Mouse (Mus musculus) kidney, postnatal 0 days (tissue): ENCODE measurements around the gene Ppp1r1c. TPM values are rescaled to one million over a fixed set of nuclear protein-coding genes. Genes with fewer than 3 reads are reported as not detected.

Experiments
- ATAC-seq: fragments of 200-750 bp; cut with Nextera tagmentation; replicated peaks from 2 replicates; pipeline ENCODE4 v1.8.0; 2017; ENCODE audit warnings: low read depth, moderate number of reproducible peaks, moderate TSS enrichment, moderate library complexity; ENCODE audit not compliant: low FRiP score
- DNase-seq: peaks from one replicate; pipeline ENCODE4 v3.0.0-alpha.2; 2016; ENCODE audit warnings: low spot score
- H3K27ac ChIP-seq: fragments of 300-500 bp; sonication (generic); 2 replicates; pipeline ENCODE4 v1.5.1; 2014; ENCODE audit warnings: mild to moderate bottlenecking
- H3K27me3 ChIP-seq: fragments of 300-500 bp; sonication (generic); 2 replicates; pipeline ENCODE4 v1.6.1; 2014; ENCODE audit warnings: low read length, mixed read lengths; ENCODE audit not compliant: insufficient read depth
- H3K36me3 ChIP-seq: fragments of 300-500 bp; sonication (generic); 2 replicates; pipeline ENCODE4 v1.6.1; 2014; ENCODE audit warnings: low read length, mixed read lengths; ENCODE audit not compliant: insufficient read depth
- H3K4me1 ChIP-seq: fragments of 300-500 bp; sonication (generic); replicated peaks from 2 replicates; pipeline ENCODE4 v1.6.1; 2014; ENCODE audit warnings: antibody characterized with exemption, low read length, mixed read lengths; ENCODE audit not compliant: insufficient read depth
- H3K4me2 ChIP-seq: fragments of 300-500 bp; sonication (generic); 2 replicates; pipeline ENCODE4 v1.6.1; 2014; ENCODE audit warnings: mild to moderate bottlenecking, low read length, moderate library complexity, mixed read lengths
- H3K4me3 ChIP-seq: fragments of 300-500 bp; sonication (generic); replicated peaks from 2 replicates; pipeline ENCODE4 v1.5.1; 2014; ENCODE audit warnings: low read depth, low read length
- H3K9ac ChIP-seq: fragments of 300-500 bp; sonication (generic); 2 replicates; pipeline ENCODE4 v1.6.1; 2014; ENCODE audit warnings: low read depth, low read length
- H3K9me3 ChIP-seq: fragments of 300-500 bp; sonication (generic); replicated peaks from 2 replicates; pipeline ENCODE4 v1.6.1; 2016; ENCODE audit warnings: low read length, inconsistent platforms, mixed read lengths
- CTCF ChIP-seq: IDR thresholded peaks from 2 replicates; pipeline ENCODE4 v1.5.1; 2016; ENCODE audit warnings: antibody characterized with exemption, low read depth, mild to moderate bottlenecking, moderate library complexity
- WGBS: fragments of 180-500 bp; shearing (Covaris S2); extraction: QIAGEN DNeasy Blood & Tissue Kit; methylation state at CpG from one replicate; pipeline ENCODE4 v1.1.7; 2014; 5-methylcytosine and 5-hydroxymethylcytosine counted together
- polyA plus RNA-seq: library from polyadenylated mRNA; unstranded; fragments of >200 nt; fragmentation: Nextera tagmentation; extraction: Ambion mirVana; gene quantifications from 2 replicates; pipeline ENCODE4 v1.2.1, GENCODE M21; 2015

Gene Ppp1r1c
- polyA plus RNA-seq: 0.14 and 0.16 TPM in 2 replicates

DNA sequence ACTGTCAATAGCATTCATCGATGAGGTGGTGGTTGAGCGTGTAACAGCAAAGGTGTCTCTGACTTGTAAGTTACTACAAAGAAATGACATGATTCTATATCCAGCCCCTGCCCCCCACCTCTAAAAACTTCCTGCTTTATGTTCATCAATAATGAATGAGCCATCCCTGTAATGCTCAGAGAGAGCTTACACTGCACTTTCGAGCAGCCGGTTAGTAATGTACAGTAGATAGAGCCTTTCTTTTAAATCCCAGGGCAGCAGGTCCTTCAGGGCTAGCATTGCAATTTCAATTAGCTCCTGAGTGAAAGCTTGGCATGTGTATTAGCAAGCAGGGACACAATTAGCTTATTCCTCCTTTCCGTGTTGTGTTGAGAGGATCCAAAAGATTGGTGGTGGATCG is at the start of gene Ppp1r1c:
Ppp1r1c (plus strand) TSS at position 206 of the 400 bp plus-strand sequence.
- no peak for DNase-seq
- Histone ChIP-seq H3K4me2 (no peak within 1 kb of the TSS), H3K36me3 (no peaks in the 10 kb centered on the region), H3K9ac (no peak within 1 kb of the TSS), H3K9me3 (no peaks in the 10 kb centered on the region), H3K4me3 (no peak within 1 kb of the TSS), H3K27ac (no peak within 1 kb of the TSS), H3K27me3 (no peaks in the 10 kb centered on the region), H3K4me1 (no peaks in the 10 kb centered on the region)
- no peak for ATAC-seq
- TF ChIP-seq CTCF: no peak
- WGBS: 88% methylated on average over 6 of the region's 6 CpGs

- peak; percentile 93 for ATAC-seq
- H3K27ac ChIP-seq: peak overlapping the region; percentile 25; the same call in 1 of the 2 replicates
- WGBS: 69% methylated on average over 12 of the region's 12 CpGs
These were observed 47.0 kb upstream of the Ppp1r1c start for GRCm38 (mm10) chr2:79660417-79661185.

DNA sequence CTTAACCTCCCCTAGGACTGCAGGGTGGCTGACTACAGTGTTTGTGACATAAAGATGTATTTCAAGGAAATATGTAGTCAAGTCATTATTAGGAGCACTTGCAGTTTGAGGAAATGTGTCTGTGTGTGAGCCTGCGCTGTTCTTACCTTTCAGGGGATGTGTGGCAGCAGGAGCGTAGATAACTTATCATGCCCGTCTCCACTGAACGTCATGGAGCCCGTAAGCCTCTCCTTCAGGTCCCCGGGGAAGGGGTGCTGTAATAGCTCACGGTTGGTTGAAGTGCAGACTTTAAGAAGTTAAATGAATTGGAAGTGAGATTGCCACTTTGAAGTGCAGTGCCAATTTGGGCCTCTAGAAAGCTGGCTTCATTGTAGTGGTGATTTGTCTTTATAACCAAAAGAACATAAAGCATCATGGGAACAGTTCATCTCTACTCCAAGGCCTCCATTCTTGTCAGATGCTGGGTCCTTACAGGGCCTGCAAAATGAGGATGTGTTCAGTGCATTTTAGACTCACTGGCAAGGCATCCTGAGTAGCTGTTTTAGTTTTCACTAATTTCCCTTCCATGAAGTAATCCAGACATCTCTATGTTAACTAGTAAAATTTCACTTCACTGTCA is 46.0 kb upstream of the Ppp1r1c start:
- WGBS: 40% methylated on average over 7 of the region's 7 CpGs
- Histone ChIP-seq H3K9ac (no peak overlapping the region), H3K36me3 (peaks cover 52% of the 10 kb centered on the region), H3K9me3 (no peaks in the 10 kb centered on the region), H3K4me2 (no peak overlapping the region), H3K27me3 (no peaks in the 10 kb centered on the region), H3K4me3 (no peak overlapping the region), H3K27ac (no peak overlapping the region), H3K4me1 (peaks cover 6% of the 10 kb centered on the region; the same call in 1 of the 2 replicates)
- no peak for ATAC-seq
- no peak for TF ChIP-seq CTCF
- no peak for DNase-seq

More at GRCm38 (mm10) chr2:79660417-79661185, 47.0 kb upstream of the Ppp1r1c start:
- H3K4me3 ChIP-seq: no peak overlapping the region
- H3K9ac ChIP-seq: no peak overlapping the region
- H3K27me3 ChIP-seq: no peaks in the 10 kb centered on the region
- peaks cover 52% of the 10 kb centered on the region for H3K36me3 ChIP-seq
- no peak for DNase-seq
- no peak overlapping the region for H3K4me2 ChIP-seq
- H3K4me1 ChIP-seq: peaks cover 3% of the 10 kb centered on the region; the same call in 1 of the 2 replicates
- no peaks in the 10 kb centered on the region for H3K9me3 ChIP-seq
- TF ChIP-seq CTCF: no peak

DNA sequence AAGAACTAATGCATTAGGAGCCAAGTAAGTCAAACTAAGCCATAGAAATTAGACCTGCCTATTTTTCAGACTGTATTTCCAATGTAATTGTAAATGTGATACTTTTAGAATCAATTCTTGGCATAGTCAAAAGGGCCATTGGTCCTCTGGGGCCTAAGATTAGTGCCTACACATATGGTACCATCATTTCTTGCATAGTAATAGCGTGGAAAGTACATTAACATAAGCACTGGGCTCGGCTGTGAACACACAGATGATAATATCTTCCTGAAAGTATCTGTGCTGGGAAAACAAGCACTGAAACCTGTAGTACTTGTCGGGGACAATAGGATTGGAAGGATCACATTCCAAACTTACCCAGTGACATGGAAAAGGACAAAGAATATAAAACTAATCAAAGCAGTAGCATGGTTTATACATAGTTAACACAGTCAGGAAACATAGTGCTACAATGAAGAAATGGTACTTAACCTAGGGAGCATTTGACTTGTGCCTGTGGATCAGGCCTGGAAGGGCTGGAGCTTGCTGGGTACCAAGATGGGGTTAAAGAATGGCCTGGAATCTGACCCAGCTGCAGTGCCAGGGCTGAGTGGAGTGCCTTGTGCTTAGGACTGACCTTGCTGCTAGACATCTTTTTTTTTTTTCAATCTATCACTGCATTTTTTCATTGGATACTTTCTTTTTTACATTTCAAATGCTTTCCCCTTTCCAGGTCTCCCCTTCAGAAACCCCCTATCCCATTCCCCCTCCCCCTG is 42.9 kb upstream of the Ppp1r1c start:
- H3K9ac ChIP-seq: no peak overlapping the region
- no peaks in the 10 kb centered on the region for H3K27me3 ChIP-seq
- DNase-seq (no peak), ATAC-seq (no peak)
- WGBS: 78% methylated on average over 3 of the region's 3 CpGs
- no peaks in the 10 kb centered on the region for H3K9me3 ChIP-seq
- no peak overlapping the region for H3K4me2 ChIP-seq
- peaks cover 6% of the 10 kb centered on the region; the same call in 1 of the 2 replicates for H3K4me1 ChIP-seq
- no peak for TF ChIP-seq CTCF
- H3K27ac ChIP-seq: no peak overlapping the region
- peaks cover 29% of the 10 kb centered on the region for H3K36me3 ChIP-seq
- no peak overlapping the region for H3K4me3 ChIP-seq

- Histone ChIP-seq H3K36me3 (peaks cover 27% of the 10 kb centered on the region), H3K4me2 (no peak overlapping the region), H3K4me3 (no peak overlapping the region), H3K27me3 (no peaks in the 10 kb centered on the region), H3K27ac (0 out of 2 replicates have a peak overlapping the region, but pooled peaks have one; percentile 42), H3K9me3 (no peaks in the 10 kb centered on the region), H3K9ac (no peak overlapping the region), H3K4me1 (peaks cover 6% of the 10 kb centered on the region; the same call in 1 of the 2 replicates)
- ATAC-seq (no peak), DNase-seq (no peak)
- TF ChIP-seq CTCF: no peak
- 36% methylated on average over 3 of the region's 3 CpGs for WGBS
These were observed 42.1 kb upstream of the Ppp1r1c start for GRCm38 (mm10) chr2:79665492-79665891.

GRCm38 (mm10) chr2:79675266-79675665 is 32.3 kb upstream of the Ppp1r1c start:
- H3K4me3 ChIP-seq: no peak overlapping the region
- no peak for ATAC-seq

More at GRCm38 (mm10) chr2:79675266-79675665, 32.3 kb upstream of the Ppp1r1c start:
- no peak overlapping the region for H3K4me2 ChIP-seq
- TF ChIP-seq CTCF: no peak
- H3K4me1 ChIP-seq: no peaks in the 10 kb centered on the region
- H3K9me3 ChIP-seq: no peaks in the 10 kb centered on the region
- no peak for DNase-seq
- H3K27me3 ChIP-seq: no peaks in the 10 kb centered on the region
- H3K9ac ChIP-seq: no peak overlapping the region
- no peak overlapping the region for H3K27ac ChIP-seq
- H3K36me3 ChIP-seq: peaks cover 17% of the 10 kb centered on the region
- WGBS: 96% methylated on average over 3 of the region's 3 CpGs
